Mouse (Mus musculus): ENCODE data around the gene Zfp985. TPM values are rescaled to one million over a fixed set of nuclear protein-coding genes. Genes with fewer than 3 reads are reported as not detected.
"Not testable (repeated sequence)": the region's sequence is repeated elsewhere in the genome, so short reads cannot be mapped to it uniquely, and the experiment has no call there.

Gene Zfp985
- total and polyA plus RNA-seq, 2 experiments from 2014 or later = 0.38 TPM; not detected in 1

DNA sequence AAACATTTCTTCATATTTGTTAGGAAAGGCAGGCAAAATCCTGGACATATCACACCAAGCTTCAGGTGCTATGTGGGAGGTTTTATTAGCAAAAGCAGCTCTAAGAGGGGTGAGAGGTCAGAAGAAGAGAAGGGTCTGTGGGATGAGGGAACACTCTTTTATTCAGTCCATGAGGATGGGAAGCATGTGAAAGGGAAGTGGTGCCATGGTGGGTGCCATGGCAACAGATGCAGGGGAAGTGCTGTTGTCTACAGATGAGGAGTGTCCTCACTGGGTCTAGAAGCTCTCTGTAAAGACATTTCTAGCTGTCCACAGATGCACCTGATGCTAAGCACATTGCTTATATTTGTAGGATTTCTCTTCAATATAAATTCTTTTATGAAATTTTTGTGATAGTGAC lies 12.0 kb upstream of the Zfp985 start:
- Histone ChIP-seq H3K4me1 (ENCODE audit: insufficient read depth) (no peaks in the 10 kb centered on the region), H3K27me3 (ENCODE audit: insufficient read depth, low read length) (no peaks in the 10 kb centered on the region), H3K4me3 (ENCODE audit: low read depth, low read length) (no peak overlapping the region), H3K27ac (ENCODE audit: low read depth, low read length) (no peak overlapping the region), H3K9me3 (ENCODE audit: low read length) (peaks cover 32% of the 10 kb centered on the region), H3K9ac (no peak overlapping the region), H3K36me3 (ENCODE audit: insufficient read depth) (no peaks in the 10 kb centered on the region), H3K4me2 (ENCODE audit: low read depth) (no peak overlapping the region)
- no peak for TF ChIP-seq CTCF (IDR thresholded peaks at IDR 0.05; ENCODE audit: low read depth)
- no peak for ATAC-seq
- DNase-seq = no peak

DNA sequence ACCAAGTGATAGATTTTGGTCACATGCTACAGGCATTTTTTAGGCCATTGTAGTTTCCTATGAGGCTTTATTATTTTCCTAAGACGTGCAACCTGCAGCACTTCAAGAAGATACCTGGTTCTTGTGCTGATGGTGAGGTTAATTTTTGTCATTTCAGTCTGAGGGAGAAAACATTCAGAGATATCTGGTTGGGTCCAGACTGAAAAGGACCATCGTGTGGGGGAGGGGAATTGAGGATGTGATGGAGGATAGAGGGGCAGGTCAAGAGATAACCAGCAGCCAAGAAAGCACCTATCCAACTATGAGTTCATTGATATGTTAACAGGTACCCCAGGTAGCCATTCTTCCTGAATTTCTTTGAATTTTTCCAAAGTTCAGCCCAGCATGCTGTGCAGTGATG lies 1.3 kb downstream of the Zfp985 start:
- H3K9ac ChIP-seq; H3K4me1 ChIP-seq (ENCODE audit: insufficient read depth); H3K4me3 ChIP-seq (ENCODE audit: low read depth, low read length); H3K36me3 ChIP-seq (ENCODE audit: insufficient read depth); H3K27me3 ChIP-seq (ENCODE audit: insufficient read depth, low read length); H3K27ac ChIP-seq (ENCODE audit: low read depth, low read length); ATAC-seq; H3K4me2 ChIP-seq (ENCODE audit: low read depth); DNase-seq: not testable (repeated sequence)
- H3K9me3 ChIP-seq (ENCODE audit: low read length) = peaks cover 18% of the 10 kb centered on the region
- WGBS = 73% methylated on average over 2 of the region's 2 CpGs

DNA sequence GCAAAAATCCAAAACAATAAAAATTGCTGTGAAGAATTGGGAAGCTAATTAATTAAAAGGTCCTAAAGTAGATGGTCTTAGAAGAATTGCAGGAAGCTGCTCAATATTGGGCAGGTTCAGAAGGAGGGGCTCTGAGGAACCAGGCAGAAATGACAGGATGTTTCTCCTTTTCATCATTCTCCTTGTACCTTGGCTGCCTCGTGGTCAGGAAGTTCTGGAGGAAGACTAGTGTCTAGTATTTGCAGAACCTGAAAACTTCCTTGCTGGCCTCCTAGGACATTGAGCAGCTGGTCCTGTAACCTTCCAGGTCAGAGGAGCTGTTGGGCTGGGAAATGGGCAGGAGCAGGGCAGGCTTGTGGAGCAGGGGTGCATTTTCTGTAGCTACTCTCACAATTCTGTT lies 3.8 kb downstream of the Zfp985 start:
- H3K4me2 ChIP-seq (ENCODE audit: low read depth); H3K4me3 ChIP-seq (ENCODE audit: low read depth, low read length); H3K36me3 ChIP-seq (ENCODE audit: insufficient read depth); H3K27ac ChIP-seq (ENCODE audit: low read depth, low read length); DNase-seq; H3K4me1 ChIP-seq (ENCODE audit: insufficient read depth); ATAC-seq; H3K9ac ChIP-seq; H3K27me3 ChIP-seq (ENCODE audit: insufficient read depth, low read length): not testable (repeated sequence)
- 57% methylated on average over 1 of the region's 1 CpGs for WGBS
- peaks cover 15% of the 10 kb centered on the region for H3K9me3 ChIP-seq (ENCODE audit: low read length)

DNA sequence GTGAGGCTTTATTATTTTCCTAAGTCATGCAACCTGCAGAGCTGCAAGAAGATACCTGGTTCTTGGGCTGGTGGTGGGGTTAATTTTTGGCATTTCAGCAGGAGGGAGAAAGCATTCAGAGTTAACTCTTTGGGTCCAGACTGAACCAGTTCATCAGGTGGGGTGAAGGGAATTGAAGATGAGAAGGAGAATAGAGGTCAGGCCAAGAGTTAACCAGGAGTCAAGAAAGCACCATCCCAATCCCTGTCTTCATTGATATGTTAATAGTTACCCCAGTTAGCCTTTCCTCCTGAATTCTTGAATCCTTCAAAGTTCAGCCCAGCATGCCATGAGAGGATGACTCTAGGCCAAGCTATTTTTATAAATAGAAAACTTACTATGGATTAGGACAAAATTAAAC lies 4.9 kb downstream of the Zfp985 start:
- not testable (repeated sequence) for H3K4me3 ChIP-seq (ENCODE audit: low read depth, low read length); H3K27ac ChIP-seq (ENCODE audit: low read depth, low read length); H3K36me3 ChIP-seq (ENCODE audit: insufficient read depth); H3K27me3 ChIP-seq (ENCODE audit: insufficient read depth, low read length); H3K4me2 ChIP-seq (ENCODE audit: low read depth); DNase-seq; H3K4me1 ChIP-seq (ENCODE audit: insufficient read depth); H3K9ac ChIP-seq; ATAC-seq
- H3K9me3 ChIP-seq (ENCODE audit: low read length) = peaks cover 14% of the 10 kb centered on the region

DNA sequence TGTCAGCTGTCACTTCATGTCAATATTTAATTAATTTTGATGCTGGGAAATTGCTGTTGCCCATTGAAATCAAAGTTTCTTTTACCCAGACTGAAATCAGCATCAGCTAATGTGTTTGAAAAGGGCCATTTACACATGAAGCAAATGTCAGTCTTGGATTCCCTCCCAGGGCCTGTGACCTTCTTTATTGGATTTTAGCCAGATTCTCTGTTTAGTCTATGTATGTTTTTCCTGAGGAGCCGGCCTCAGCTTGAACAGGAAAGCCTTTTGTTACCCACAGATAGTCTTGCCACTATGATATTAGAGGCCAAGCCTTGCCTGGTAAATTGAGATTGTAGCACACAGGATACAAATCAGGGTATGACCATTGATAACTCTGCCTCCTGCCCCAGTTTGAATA lies 6.0 kb downstream of the Zfp985 start:
- not testable (repeated sequence) for H3K4me1 ChIP-seq (ENCODE audit: insufficient read depth); H3K27me3 ChIP-seq (ENCODE audit: insufficient read depth, low read length); H3K9ac ChIP-seq; H3K4me3 ChIP-seq (ENCODE audit: low read depth, low read length); DNase-seq; H3K4me2 ChIP-seq (ENCODE audit: low read depth); ATAC-seq; H3K36me3 ChIP-seq (ENCODE audit: insufficient read depth); H3K27ac ChIP-seq (ENCODE audit: low read depth, low read length)
- H3K9me3 ChIP-seq (ENCODE audit: low read length) = peaks cover 11% of the 10 kb centered on the region
- 48% methylated on average over 1 of the region's 1 CpGs for WGBS

DNA sequence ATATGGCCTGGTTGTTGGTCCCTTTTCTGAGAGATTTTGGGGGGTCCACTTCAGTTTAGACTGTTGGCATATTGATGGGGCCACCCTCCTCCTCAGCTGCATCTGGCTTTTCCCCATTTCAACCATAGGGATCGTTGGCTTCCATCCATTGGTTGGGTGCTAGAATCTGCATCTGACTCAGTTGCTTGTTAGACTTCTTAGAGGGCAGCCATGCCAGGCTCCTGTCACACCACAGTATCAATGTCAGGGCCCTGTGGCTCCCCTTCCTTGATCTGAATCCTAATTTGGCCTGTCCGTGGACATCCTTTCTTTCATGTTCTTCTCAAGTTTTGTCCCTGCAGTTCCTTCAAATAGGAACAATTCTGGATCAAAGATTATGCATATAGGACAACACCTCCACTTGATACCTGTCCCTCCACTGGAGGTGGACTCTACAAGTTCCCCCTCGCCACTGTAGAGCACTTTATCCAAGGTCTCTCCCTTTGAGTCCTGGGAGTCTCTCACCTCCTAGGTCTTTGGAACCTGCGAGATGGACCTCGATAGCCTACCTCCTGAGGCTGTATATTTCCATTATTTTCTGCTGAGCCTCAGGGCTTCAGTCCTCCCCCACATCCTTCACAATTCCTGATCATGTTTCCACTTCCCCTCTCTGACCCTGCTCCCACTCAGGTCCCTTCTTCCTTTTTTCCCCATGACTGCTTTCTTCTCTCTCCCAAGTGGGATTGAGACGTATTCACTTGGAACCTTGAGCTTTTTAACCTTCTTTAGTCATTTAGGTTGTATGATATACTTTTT lies 12.5 kb downstream of the Zfp985 start:
- Histone ChIP-seq H3K9ac (no peak overlapping the region), H3K4me2 (ENCODE audit: low read depth) (no peak overlapping the region), H3K27ac (ENCODE audit: low read depth, low read length) (no peak overlapping the region), H3K4me1 (ENCODE audit: insufficient read depth) (no peaks in the 10 kb centered on the region), H3K27me3 (ENCODE audit: insufficient read depth, low read length) (no peaks in the 10 kb centered on the region), H3K36me3 (ENCODE audit: insufficient read depth) (no peaks in the 10 kb centered on the region), H3K9me3 (ENCODE audit: low read length) (peaks cover 10% of the 10 kb centered on the region), H3K4me3 (ENCODE audit: low read depth, low read length) (no peak overlapping the region)
- WGBS = 68% methylated on average over 6 of the region's 6 CpGs
- no peak for TF ChIP-seq CTCF (IDR thresholded peaks at IDR 0.05; ENCODE audit: low read depth)
- no peak for ATAC-seq
- no peak for DNase-seq

GRCm38 (mm10) chr4:147571156-147571555 lies 18.1 kb downstream of the Zfp985 start:
- not testable (repeated sequence) for H3K27ac ChIP-seq (ENCODE audit: low read depth, low read length); H3K9me3 ChIP-seq (ENCODE audit: low read length); H3K9ac ChIP-seq; ATAC-seq; H3K4me2 ChIP-seq (ENCODE audit: low read depth); H3K27me3 ChIP-seq (ENCODE audit: insufficient read depth, low read length); H3K4me1 ChIP-seq (ENCODE audit: insufficient read depth); DNase-seq; H3K4me3 ChIP-seq (ENCODE audit: low read depth, low read length); H3K36me3 ChIP-seq (ENCODE audit: insufficient read depth)
- 87% methylated on average over 8 of the region's 8 CpGs for WGBS

- H3K9ac ChIP-seq; H3K4me1 ChIP-seq (ENCODE audit: insufficient read depth); DNase-seq; H3K36me3 ChIP-seq (ENCODE audit: insufficient read depth); H3K4me3 ChIP-seq (ENCODE audit: low read depth, low read length); ATAC-seq; H3K27me3 ChIP-seq (ENCODE audit: insufficient read depth, low read length); H3K4me2 ChIP-seq (ENCODE audit: low read depth); H3K27ac ChIP-seq (ENCODE audit: low read depth, low read length): not testable (repeated sequence)
- 94% methylated on average over 4 of the region's 4 CpGs for WGBS
- H3K9me3 ChIP-seq (ENCODE audit: low read length) = peaks cover 19% of the 10 kb centered on the region; the same call in 1 of the 2 replicates
Observed at GRCm38 (mm10) chr4:147579371-147579770, 26.3 kb downstream of the Zfp985 start.

Measured in forebrain, postnatal 0 days (tissue).